Mouse (Mus musculus) inflammation-experienced regulatory T-cells, adult 6 months (primary cell): ENCODE results near the gene Cdnf. TPM values are rescaled to one million over a fixed set of nuclear protein-coding genes. Genes with fewer than 3 reads are reported as not detected.

Source experiments
- ATAC-seq: one replicate; pipeline ENCODE4 v1.8.0; 2017
- polyA plus RNA-seq, 3 experiments: library from polyadenylated mRNA; unstranded; fragments of 100-300 nt; shearing (Covaris generic); gene quantifications; one replicate each; pipeline ENCODE4 v1.2.1; 2017

Cdnf gene
- polyA plus RNA-seq, result under 1 TPM; 0.43 to 0.85 (median 0.61) TPM

DNA sequence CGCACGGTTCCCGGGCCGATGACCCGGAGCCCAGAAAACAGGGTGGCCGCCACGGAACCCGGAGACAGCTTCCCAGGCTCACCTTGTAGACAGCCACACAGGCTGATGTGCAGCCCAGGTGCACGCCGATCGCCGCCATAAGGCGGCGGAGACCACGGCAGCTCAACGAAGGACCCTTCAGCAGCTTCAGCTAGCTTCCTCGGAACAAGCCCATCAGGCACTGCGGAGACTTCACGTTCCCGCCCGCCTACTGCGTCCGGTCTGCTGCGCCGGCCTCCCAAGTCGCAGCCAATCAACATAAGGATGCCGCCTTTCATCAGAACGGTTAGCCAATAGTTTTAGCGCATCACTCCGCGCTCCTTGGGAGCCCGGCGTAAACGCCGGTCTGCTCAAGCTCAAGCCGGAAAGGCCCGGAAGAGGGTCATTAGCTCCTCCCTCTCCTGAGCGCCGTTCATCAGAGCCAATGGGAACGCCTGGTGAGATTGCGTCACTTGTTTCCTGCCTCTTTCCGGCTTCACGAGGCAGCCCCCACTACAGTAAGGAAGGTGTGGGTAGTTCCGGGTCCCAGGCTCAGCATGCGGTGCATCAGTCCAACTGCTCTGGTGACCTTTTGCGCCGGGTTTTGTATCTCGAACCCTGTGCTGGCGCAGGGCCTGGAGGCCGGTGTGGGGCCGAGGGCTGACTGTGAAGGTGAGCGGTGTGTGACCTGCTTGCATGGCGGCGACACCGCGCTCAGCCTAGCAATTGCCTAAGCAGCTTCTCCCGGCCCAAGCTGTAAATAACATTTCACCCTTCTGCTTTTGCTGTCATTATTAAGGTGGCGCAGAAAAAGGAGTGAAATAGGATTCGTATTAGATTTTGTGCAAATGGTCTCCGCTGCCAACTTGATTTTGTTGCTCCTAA lies at the start of gene Cdnf, which contains the start of the genes Gm45902 and Hspa14:
TSS of gene Cdnf (plus strand) at position 479 of the 903 bp plus-strand sequence.
TSS of gene Gm45902 (minus strand) at position 239 of the 903 bp plus-strand sequence.
TSS of gene Hspa14 (minus strand) at position 263 of the 903 bp plus-strand sequence.
- peak; percentile 96 for ATAC-seq

DNA sequence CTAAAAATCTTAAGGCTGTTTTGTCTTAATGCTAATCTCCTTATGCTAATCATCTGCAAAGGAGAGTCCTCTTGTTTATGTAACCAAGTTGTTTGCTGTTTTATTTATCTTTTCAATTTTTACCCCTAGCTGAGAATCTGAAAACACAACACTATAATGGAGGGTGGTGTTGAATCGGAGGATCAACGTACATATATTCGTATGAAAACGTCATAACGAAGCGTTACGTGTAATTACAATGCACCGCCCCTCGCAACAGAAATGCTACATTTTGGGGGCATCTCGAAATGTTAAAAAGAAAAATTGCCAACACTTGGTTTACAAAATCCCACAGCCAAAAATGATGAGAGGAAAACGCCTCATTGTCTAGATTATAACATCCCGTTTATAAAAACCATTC lies 38.9 kb upstream of the Cdnf start:
- no peak for ATAC-seq

- peak; percentile 49 for ATAC-seq
Observed at GRCm38 (mm10) chr2:3474361-3474805, 38.4 kb upstream of the Cdnf start.

DNA sequence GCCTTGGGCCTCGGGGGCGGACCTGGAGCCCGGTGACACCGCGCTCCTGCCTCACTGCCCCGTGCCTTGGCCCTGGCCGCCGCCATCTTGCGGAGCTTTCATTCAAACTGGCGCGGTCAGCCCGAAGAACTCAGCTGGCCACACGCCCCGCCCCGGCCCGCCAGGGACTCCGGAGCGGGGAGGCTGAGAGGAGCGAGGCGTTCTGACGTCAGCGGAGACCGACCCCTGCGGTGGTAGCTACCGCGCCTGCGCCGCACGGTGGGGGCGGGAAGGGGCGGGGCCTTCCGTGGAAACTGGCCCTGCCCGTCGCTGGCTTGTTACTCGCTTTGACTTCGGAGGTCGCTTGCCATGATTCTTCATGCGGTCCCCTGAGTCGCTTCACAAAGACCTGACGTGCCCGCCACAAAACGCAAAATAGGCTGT lies 38.0 kb upstream of the Cdnf start, which contains the start of gene Suv39h2:
TSS of gene Suv39h2 (minus strand) at position 171 of the 423 bp plus-strand sequence.
- peak; percentile 88 for ATAC-seq

GRCm38 (mm10) chr2:3475746-3476251 lies 37.0 kb upstream of the Cdnf start:
- ATAC-seq, result peak; percentile 1

DNA sequence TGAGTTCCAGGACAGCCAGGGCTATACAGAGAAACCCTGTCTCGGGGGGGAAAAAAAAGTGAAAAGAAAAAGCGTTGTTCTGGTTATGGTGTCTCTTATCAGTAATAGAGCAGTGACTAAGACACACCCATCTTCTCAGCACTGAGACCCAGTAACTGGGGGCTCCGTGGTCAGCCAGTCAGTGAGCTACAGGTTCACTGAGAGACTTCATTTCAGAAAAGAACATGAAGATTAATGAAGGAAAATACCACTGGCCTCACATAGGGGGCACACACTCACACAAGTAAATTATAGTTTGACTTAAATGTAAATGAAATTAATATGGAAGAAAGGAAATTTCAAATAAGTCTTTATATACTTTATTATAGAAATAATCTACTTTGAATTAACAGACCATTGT lies 32.6 kb upstream of the Cdnf start:
- ATAC-seq, result no peak

DNA sequence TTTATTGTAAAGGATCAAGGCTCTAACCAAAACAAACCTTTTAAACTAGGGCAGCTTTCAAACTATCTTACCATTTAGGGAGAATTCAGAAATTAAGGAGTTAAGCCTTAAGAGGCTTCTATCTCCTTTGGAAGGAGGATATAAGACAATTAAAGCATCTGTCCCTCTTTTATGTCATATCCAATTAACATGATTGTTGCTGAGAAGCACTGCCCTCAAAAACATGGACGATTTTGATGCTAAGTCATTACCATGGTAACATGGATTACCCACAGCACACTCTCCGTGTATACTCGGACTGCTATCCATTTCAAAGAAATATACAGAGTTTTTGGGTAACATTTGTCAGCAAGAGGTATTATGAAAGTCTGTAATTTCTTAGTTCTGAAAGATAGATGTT lies 23.0 kb upstream of the Cdnf start:
- no peak for ATAC-seq

GRCm38 (mm10) chr2:3493833-3494409 lies 18.9 kb upstream of the Cdnf start:
- no peak for ATAC-seq

GRCm38 (mm10) chr2:3499543-3499942 lies 13.3 kb upstream of the Cdnf start:
- ATAC-seq, result no peak

DNA sequence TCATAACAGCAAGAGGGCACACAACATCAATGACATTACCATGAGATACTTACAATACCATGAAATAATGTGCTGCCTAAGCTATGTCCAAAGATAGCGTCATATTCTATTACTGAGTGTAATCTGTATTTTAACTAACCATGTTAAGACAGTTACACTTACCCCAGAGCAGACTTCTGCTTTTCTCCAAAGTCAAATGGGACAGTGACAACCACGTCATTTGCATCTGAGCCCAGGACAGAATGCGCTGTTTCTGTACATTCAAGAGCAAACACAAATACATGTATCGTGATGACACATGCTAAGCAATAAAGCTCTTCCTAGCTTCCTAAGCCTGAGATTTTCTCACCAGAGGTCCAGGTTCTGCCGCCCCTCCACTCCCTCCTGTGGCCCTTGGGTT lies 11.9 kb upstream of the Cdnf start:
- ATAC-seq, result no peak

DNA sequence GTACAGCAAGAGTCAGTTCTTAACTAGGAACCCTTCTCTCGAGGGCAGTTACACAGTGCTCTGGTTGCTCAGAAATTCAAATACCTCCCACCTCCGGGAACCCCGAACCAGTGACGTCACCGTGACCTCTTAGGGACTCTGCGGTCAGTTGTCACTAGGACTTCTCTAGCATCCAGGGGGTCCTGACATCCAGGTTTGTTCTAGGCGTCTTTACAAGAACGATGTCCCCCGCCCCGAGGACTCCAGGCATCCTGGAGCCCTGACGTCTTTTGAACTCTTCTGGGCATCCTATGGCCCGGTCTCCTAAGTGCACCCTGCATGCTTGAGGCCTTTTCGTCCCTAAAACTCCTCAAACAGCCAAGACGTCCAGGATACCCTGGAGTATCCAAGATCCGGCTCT lies 754 bp upstream of the Cdnf start:
- peak; percentile 1 for ATAC-seq

DNA sequence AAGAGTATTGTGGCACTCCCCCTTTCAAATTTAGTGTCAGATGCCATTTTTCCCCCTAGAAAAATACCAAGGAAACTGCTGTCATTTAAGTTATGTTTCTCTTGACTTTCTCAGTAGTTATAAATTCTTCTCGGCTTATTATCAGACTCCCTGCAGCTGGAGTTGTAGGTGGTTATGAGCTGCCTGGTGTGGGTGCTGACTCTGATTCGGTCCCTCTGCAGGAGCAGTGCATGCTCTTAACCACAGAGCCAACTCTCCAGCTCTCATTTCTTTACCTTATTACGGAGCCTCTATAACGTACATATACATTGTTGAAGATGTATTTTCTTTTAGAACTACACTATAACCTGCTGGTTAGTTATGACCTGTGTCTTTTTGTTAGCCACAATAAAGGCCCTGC lies 9.7 kb downstream of the Cdnf start:
- ATAC-seq, result no peak

DNA sequence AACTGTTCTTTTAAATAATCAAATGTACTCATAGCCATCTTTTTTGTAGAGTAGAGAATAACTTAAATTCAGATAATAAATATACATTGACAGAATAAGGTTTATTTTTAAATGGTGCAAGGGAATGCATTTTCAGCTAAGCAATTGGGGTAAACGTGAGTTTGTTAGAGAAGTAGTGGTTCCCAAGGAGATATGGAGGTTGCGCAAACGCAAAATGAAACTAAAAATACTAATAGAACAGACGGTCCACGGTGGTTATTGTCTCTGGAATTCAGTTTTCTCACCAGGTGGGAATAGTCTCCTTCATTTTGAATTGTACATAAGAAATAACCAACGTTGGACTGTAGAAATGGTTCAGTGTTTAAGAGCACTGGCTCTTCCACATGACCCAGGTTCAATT lies 13.5 kb downstream of the Cdnf start:
- ATAC-seq, result no peak

GRCm38 (mm10) chr2:3541307-3542079 lies 28.7 kb downstream of the Cdnf start:
- no peak for ATAC-seq

DNA sequence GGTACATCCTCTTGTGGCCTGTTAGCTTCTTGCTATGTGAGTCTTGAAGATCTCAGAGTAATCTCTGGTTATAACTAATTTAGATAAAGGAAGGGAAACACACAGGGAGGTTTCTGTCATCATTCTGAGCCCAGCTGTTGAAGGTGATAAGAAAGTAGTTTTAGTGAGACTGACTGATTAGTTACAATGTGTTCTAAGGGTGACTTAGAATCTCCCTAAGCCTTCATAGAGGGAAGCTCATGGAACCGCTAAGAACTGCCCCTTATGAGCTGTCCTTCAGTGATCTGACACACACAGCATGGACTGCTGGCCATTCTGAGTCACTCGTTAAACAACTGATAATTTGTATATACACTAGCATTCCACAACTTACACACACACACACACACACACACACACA lies 33.2 kb downstream of the Cdnf start:
- no peak for ATAC-seq

DNA sequence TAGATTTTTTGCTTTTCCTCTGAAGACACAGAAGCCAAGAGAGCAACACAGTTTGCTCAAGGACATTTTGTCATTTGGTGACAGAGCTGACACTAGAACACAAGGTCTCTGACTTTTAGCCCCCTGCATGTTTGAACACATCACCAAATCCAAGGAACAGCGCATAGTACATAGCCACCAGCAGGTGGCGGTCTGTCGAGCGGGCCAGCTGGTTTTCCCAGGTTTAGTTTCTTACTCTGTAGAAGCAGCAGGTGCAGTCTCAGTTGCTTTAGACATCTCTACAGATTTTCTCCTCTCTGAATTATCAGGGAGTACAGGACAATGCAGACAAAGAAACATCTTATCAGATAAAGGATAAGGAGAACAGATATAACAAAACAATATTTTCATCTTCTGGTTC lies 33.8 kb downstream of the Cdnf start:
- ATAC-seq, result peak; percentile 95

- no peak for ATAC-seq
Observed at GRCm38 (mm10) chr2:3570186-3570585, 57.4 kb downstream of the Cdnf start, which contains the start of gene Fam107b. Gene Fam107b (plus strand): TSS chr2:3570488.

- no peak for ATAC-seq
Observed at GRCm38 (mm10) chr2:3570606-3571005, 57.8 kb downstream of the Cdnf start.

DNA sequence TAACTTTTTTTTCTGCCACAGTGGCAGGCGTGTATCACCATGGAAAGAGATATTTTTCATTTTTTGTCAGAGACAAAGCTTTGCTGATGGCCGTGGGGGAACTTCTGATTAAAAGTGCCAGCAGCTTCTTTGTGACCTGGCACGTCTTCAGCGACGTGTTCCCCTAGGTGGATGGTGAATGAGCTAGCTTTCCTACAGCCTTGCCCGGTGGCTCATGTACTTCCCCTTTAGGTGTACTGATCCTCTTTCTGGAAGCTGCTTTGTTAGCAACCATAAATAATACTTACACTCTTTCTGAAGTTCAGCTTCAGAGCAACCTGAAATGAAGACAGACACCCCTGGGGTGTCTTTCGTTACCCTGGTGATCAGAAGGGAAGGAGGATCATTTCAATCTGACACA lies 61.1 kb downstream of the Cdnf start:
- ATAC-seq, result no peak

DNA sequence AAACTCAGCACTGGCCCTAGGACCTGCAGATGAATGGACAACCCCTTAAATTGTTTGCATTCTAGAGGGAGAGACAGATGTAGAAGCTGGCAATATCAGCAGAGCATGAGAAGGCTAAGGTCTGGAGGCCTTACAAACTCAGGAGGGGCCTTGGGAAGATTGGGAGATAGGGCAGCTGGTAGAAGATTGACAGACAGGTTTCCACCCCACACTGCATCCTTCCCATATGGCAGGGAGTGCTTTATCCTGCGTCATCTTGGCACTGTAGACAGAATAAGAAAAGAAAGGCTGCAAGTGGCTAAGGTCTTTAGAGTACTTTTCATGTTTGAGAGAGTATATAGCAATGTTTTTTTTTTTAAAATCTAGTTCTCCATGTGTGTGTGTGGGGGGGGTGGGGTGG lies 62.3 kb downstream of the Cdnf start:
- no peak for ATAC-seq
